Mouse (Mus musculus) embryonic stem cell, embryonic (primary cell): ENCODE data around the gene Actr5.

Experiments used
- CTCF ChIA-PET, 4 experiments: fragments of 300-600 bp in 2 of 4; fragments of 350-600 bp in 2 of 4; sonication (Branson Sonifier 250); formaldehyde crosslinking; loops; one replicate each; lab custom pipeline; 2022; ENCODE audit warnings: inconsistent platforms in 2 of 4; lab: Charles Lee
- POLR2A ChIA-PET, 4 experiments: fragments of 300-600 bp in 2 of 4; fragments of 350-600 bp in 2 of 4; sonication (Branson Sonifier 250); formaldehyde crosslinking; loops; one replicate each; lab custom pipeline; 2022; ENCODE audit warnings: antibody characterized with exemption in 4 of 4, inconsistent platforms in 1 of 4; lab: Charles Lee

The Actr5 gene

GRCm38 (mm10) chr2:158611326-158611719 lies 13.4 kb upstream of the Actr5 start:
- ChIA-PET CTCF (interaction anchor here (0.7 to 4.3 kb wide), 21 partner anchors 10 to 77 kb away, joined by 3 to 26 read pairs (median 6); partner anchors contain the start of gene Actr5 (in 1 of the 4)), POLR2A (interaction anchor here in 3 of 4 experiments (0.6 to 2.4 kb wide), 13 partner anchors 14 to 92 kb away, joined by 3 to 14 read pairs (median 5); partner anchors contain the start of gene Actr5 (in 1 of the 3))

- ChIA-PET CTCF (interaction anchor here (0.6 to 4.3 kb wide), 23 partner anchors 9 to 100 kb away, joined by 3 to 26 read pairs (median 5); partner anchors contain the start of gene Actr5 (in 1 of the 4)), POLR2A (interaction anchor here in 3 of 4 experiments (0.6 to 2.4 kb wide), 17 partner anchors 14 to 162 kb away, joined by 3 to 8 read pairs (median 3); no protein-coding TSS in a partner anchor)
Observed at GRCm38 (mm10) chr2:158611726-158612670, 12.7 kb upstream of the Actr5 start.

GRCm38 (mm10) chr2:158612671-158613250 lies 11.9 kb upstream of the Actr5 start:
- ChIA-PET CTCF (interaction anchor here (1.0 to 4.3 kb wide), 15 partner anchors 12 to 251 kb away, joined by 3 to 32 read pairs (median 7); partner anchors contain the start of gene Actr5 (in 1 of the 4)), POLR2A (interaction anchor here in 2 of 4 experiments (1.1 to 2.4 kb wide), 6 partner anchors 10 to 64 kb away, joined by 3 to 8 read pairs (median 4); no protein-coding TSS in a partner anchor)

- ChIA-PET CTCF (interaction anchor here (0.5 to 2.4 kb wide), 39 partner anchors 11 to 807 kb away, joined by 3 to 32 read pairs (median 4); partner anchors contain the start of gene Actr5 (in 2 of the 4)), POLR2A (interaction anchor here in 3 of 4 experiments (0.6 to 2.1 kb wide), 14 partner anchors 9 to 75 kb away, joined by 3 to 9 read pairs (median 4); partner anchors contain the start of gene Actr5 (in 2 of the 3))
Observed at GRCm38 (mm10) chr2:158613541-158614417, 10.9 kb upstream of the Actr5 start.

- POLR2A ChIA-PET: interaction anchor here (0.6 to 2.1 kb wide), 12 partner anchors 10 to 562 kb away, joined by 3 to 9 read pairs (median 4); partner anchors contain the start of gene Actr5 (in 2 of the 4)
- CTCF ChIA-PET: interaction anchor here (0.5 to 2.4 kb wide), 29 partner anchors 10 to 643 kb away, joined by 3 to 32 read pairs (median 5); partner anchors contain the start of gene Actr5 (in 2 of the 4)
Observed at GRCm38 (mm10) chr2:158614418-158614955, 10.2 kb upstream of the Actr5 start.

- CTCF ChIA-PET: interaction anchor here in 3 of 4 experiments (0.5 to 2.4 kb wide), 11 partner anchors 14 to 644 kb away, joined by 3 to 32 read pairs (median 4); no protein-coding TSS in a partner anchor
- POLR2A ChIA-PET: interaction anchor here (0.6 to 2.1 kb wide), 8 partner anchors 10 to 563 kb away, joined by 3 to 11 read pairs (median 6); partner anchors contain the start of gene Actr5 (in 2 of the 4)
Observed at GRCm38 (mm10) chr2:158615161-158615680, 9.5 kb upstream of the Actr5 start.

- CTCF ChIA-PET: interaction anchor here (0.6 to 2.2 kb wide), 7 partner anchors 14 to 69 kb away, joined by 3 to 8 read pairs (median 4); no protein-coding TSS in a partner anchor
- POLR2A ChIA-PET: interaction anchor here in 3 of 4 experiments (0.6 to 2.0 kb wide), 8 partner anchors 9 to 66 kb away, joined by 3 to 11 read pairs (median 3); partner anchors contain the start of gene Actr5 (in 3 of the 3)
Observed at GRCm38 (mm10) chr2:158615702-158616101, 9.0 kb upstream of the Actr5 start.

- ChIA-PET POLR2A (interaction anchor here in 3 of 4 experiments (0.6 to 2.0 kb wide), 11 partner anchors 8 to 66 kb away, joined by 3 to 11 read pairs (median 3); partner anchors contain the start of gene Actr5 (in 3 of the 3)), CTCF (interaction anchor here (0.6 to 2.2 kb wide), 11 partner anchors 8 to 92 kb away, joined by 3 to 8 read pairs (median 4); partner anchors contain the start of gene Actr5 (in 1 of the 4))
Observed at GRCm38 (mm10) chr2:158616296-158616695, 8.4 kb upstream of the Actr5 start.

- ChIA-PET POLR2A (interaction anchor here in 3 of 4 experiments (0.6 to 2.0 kb wide), 8 partner anchors 8 to 50 kb away, joined by 3 to 11 read pairs (median 4); partner anchors contain the start of gene Actr5 (in 2 of the 3)), CTCF (interaction anchor here in 3 of 4 experiments (0.6 to 2.2 kb wide), 10 partner anchors 8 to 92 kb away, joined by 3 to 8 read pairs (median 5); partner anchors contain the start of gene Actr5 (in 1 of the 3))
Observed at GRCm38 (mm10) chr2:158616790-158617189, 7.9 kb upstream of the Actr5 start.

GRCm38 (mm10) chr2:158625231-158625630 lies 543 bp downstream of the Actr5 start:
- CTCF ChIA-PET: interaction anchor here (0.9 to 11.3 kb wide), 19 partner anchors 9 to 250 kb away, joined by 3 to 117 read pairs (median 6); partner anchors contain the start of genes Ralgapb (in 1 of the 4), Slc32a1 (in 1 of the 4) and Snhg11 (in 1 of the 4)

GRCm38 (mm10) chr2:158625697-158626096 lies 1.0 kb downstream of the Actr5 start:
- CTCF ChIA-PET: interaction anchor here in 3 of 4 experiments (0.6 to 11.3 kb wide), 17 partner anchors 12 to 250 kb away, joined by 3 to 117 read pairs (median 8); partner anchors contain the start of genes Ralgapb (in 1 of the 3), Slc32a1 (in 1 of the 3) and Snhg11 (in 1 of the 3)

More at GRCm38 (mm10) chr2:158625231-158625630, 543 bp downstream of the Actr5 start:
- POLR2A ChIA-PET: interaction anchor here in 3 of 4 experiments (0.5 to 2.1 kb wide), 26 partner anchors 9 to 268 kb away, joined by 3 to 12 read pairs (median 4); partner anchors contain the start of gene Slc32a1 (in 1 of the 3)

GRCm38 (mm10) chr2:158628858-158629257 lies 4.2 kb downstream of the Actr5 start:
- CTCF ChIA-PET: interaction anchor here (0.6 to 11.3 kb wide), 32 partner anchors 9 to 253 kb away, joined by 3 to 117 read pairs (median 5); partner anchors contain the start of genes Slc32a1 (in 1 of the 4) and Snhg11 (in 1 of the 4)
- POLR2A ChIA-PET: interaction anchor here in 3 of 4 experiments (0.6 to 2.3 kb wide), 8 partner anchors 11 to 321 kb away, joined by 3 to 10 read pairs (median 3); no protein-coding TSS in a partner anchor

More at GRCm38 (mm10) chr2:158625697-158626096, 1.0 kb downstream of the Actr5 start:
- POLR2A ChIA-PET: interaction anchor here in 3 of 4 experiments (0.5 to 2.1 kb wide), 13 partner anchors 9 to 146 kb away, joined by 3 to 12 read pairs (median 3); partner anchors contain the start of gene Slc32a1 (in 1 of the 3)

- ChIA-PET POLR2A (interaction anchor here in 3 of 4 experiments (0.6 to 2.3 kb wide), 6 partner anchors 11 to 107 kb away, joined by 3 to 10 read pairs (median 6); no protein-coding TSS in a partner anchor), CTCF (interaction anchor here (0.6 to 11.3 kb wide), 32 partner anchors 9 to 254 kb away, joined by 3 to 117 read pairs (median 5); partner anchors contain the start of genes Slc32a1 (in 1 of the 4) and Snhg11 (in 1 of the 4))
Observed at GRCm38 (mm10) chr2:158629414-158629813, 4.7 kb downstream of the Actr5 start.

- POLR2A ChIA-PET: interaction anchor here in 2 of 4 experiments (0.5 to 2.0 kb wide), 5 partner anchors 77 to 449 kb away, joined by 3 to 5 read pairs (median 4); no protein-coding TSS in a partner anchor
Observed at GRCm38 (mm10) chr2:158631873-158632272, 7.2 kb downstream of the Actr5 start.

More at GRCm38 (mm10) chr2:158631873-158632272, 7.2 kb downstream of the Actr5 start:
- CTCF ChIA-PET: interaction anchor here (0.7 to 11.3 kb wide), 12 partner anchors 10 to 91 kb away, joined by 3 to 117 read pairs (median 6); no protein-coding TSS in a partner anchor
